Mouse (Mus musculus): ENCODE data around the gene Pex12.
A peak's percentile ranks its signal among the peaks of the same experiment; 100 is the strongest.
"Not testable (repeated sequence)": the region's sequence is repeated elsewhere in the genome, so short reads cannot be mapped to it uniquely, and the experiment has no call there.

The Pex12 gene

GRCm38 (mm10) chr11:83302526-83303251, at the start of gene Pex12:
Gene Pex12, minus strand, starts transcription at chr11:83302586.
- DNase-seq (ENCODE audit: low read depth, low spot score), result peak; percentile 98

- DNase-seq (ENCODE audit: low read depth, low spot score), result no peak
Measured at GRCm38 (mm10) chr11:83341716-83342245, 39.4 kb upstream of the Pex12 start.

GRCm38 (mm10) chr11:83339705-83340104, 37.3 kb upstream of the Pex12 start:
- no peak for DNase-seq (ENCODE audit: low read depth, low spot score)

- DNase-seq (ENCODE audit: low read depth, low spot score), result no peak
Measured at GRCm38 (mm10) chr11:83335826-83336225, 33.4 kb upstream of the Pex12 start.

GRCm38 (mm10) chr11:83327427-83327826, 25.0 kb upstream of the Pex12 start:
- peak; percentile 57 for DNase-seq (ENCODE audit: low read depth, low spot score)

GRCm38 (mm10) chr11:83326692-83327091, 24.3 kb upstream of the Pex12 start:
- not testable (repeated sequence) for DNase-seq (ENCODE audit: low read depth, low spot score)

GRCm38 (mm10) chr11:83319048-83319447, 16.7 kb upstream of the Pex12 start:
- DNase-seq (ENCODE audit: low read depth, low spot score), result no peak

- DNase-seq (ENCODE audit: low read depth, low spot score), result no peak
Measured at GRCm38 (mm10) chr11:83312471-83312870, 10.1 kb upstream of the Pex12 start.

- DNase-seq (ENCODE audit: low read depth, low spot score), result no peak
Measured at GRCm38 (mm10) chr11:83306700-83307253, 4.4 kb upstream of the Pex12 start.

GRCm38 (mm10) chr11:83304485-83304884, 2.1 kb upstream of the Pex12 start:
- no peak for DNase-seq (ENCODE audit: low read depth, low spot score)

- DNase-seq (ENCODE audit: low read depth, low spot score), result no peak
Measured at GRCm38 (mm10) chr11:83303751-83304150, 1.4 kb upstream of the Pex12 start.

GRCm38 (mm10) chr11:83302124-83302523, 262 bp downstream of the Pex12 start:
- DNase-seq (ENCODE audit: low read depth, low spot score), result no peak

- no peak for DNase-seq (ENCODE audit: low read depth, low spot score)
Measured at GRCm38 (mm10) chr11:83301431-83301831, 955 bp downstream of the Pex12 start.

- no peak for DNase-seq (ENCODE audit: low read depth, low spot score)
Measured at GRCm38 (mm10) chr11:83299724-83300123, 2.7 kb downstream of the Pex12 start.

- peak; percentile 95 for DNase-seq (ENCODE audit: low read depth, low spot score)
Measured at GRCm38 (mm10) chr11:83298225-83299195, 3.9 kb downstream of the Pex12 start, which contains the start of gene Ap2b1. Gene Ap2b1, plus strand, starts transcription at chr11:83299024.

GRCm38 (mm10) chr11:83297816-83298215, 4.6 kb downstream of the Pex12 start:
- peak; percentile 42 for DNase-seq (ENCODE audit: low read depth, low spot score)

- DNase-seq (ENCODE audit: low read depth, low spot score), result no peak
Measured at GRCm38 (mm10) chr11:83294133-83294532, 8.3 kb downstream of the Pex12 start.

GRCm38 (mm10) chr11:83293182-83293581, 9.2 kb downstream of the Pex12 start:
- DNase-seq (ENCODE audit: low read depth, low spot score), result no peak

GRCm38 (mm10) chr11:83292251-83292587, 10.2 kb downstream of the Pex12 start:
- DNase-seq (ENCODE audit: low read depth, low spot score), result no peak

GRCm38 (mm10) chr11:83291375-83292250, 10.8 kb downstream of the Pex12 start:
- peak; percentile 96 for DNase-seq (ENCODE audit: low read depth, low spot score)

- DNase-seq (ENCODE audit: low read depth, low spot score), result no peak
Measured at GRCm38 (mm10) chr11:83289633-83290032, 12.8 kb downstream of the Pex12 start.

Measured in CD4-positive helper T cell, adult 2 months (primary cell).